Mouse (Mus musculus) WW6 (cell line): Measurements from ENCODE around the gene Trim2.
A peak's percentile ranks its signal among the peaks of the same experiment; 100 is the strongest.

ENCODE experiments used
- DNase-seq: peaks from one replicate; pipeline ENCODE4 v3.0.0-alpha.2; 2013; ENCODE audit warnings: low read depth, low spot score

Trim2 gene

GRCm38 (mm10) chr3:84324000-84324399, 17.3 kb upstream of the Trim2 start:
- no peak for DNase-seq

GRCm38 (mm10) chr3:84319504-84319903, 12.8 kb upstream of the Trim2 start:
- no peak for DNase-seq

- no peak for DNase-seq
These were observed 12.2 kb upstream of the Trim2 start for GRCm38 (mm10) chr3:84318865-84319264.

GRCm38 (mm10) chr3:84314651-84315191, 8.0 kb upstream of the Trim2 start:
- no peak for DNase-seq

- DNase-seq: no peak
These were observed 7.3 kb upstream of the Trim2 start for GRCm38 (mm10) chr3:84313801-84314541.

- peak; percentile 57 for DNase-seq
These were observed 6.5 kb upstream of the Trim2 start for GRCm38 (mm10) chr3:84313003-84313800.

- DNase-seq: no peak
These were observed 5.6 kb upstream of the Trim2 start for GRCm38 (mm10) chr3:84312326-84312725.

- no peak for DNase-seq
These were observed 839 bp upstream of the Trim2 start for GRCm38 (mm10) chr3:84307516-84307915.

- no peak for DNase-seq
These were observed 761 bp downstream of the Trim2 start for GRCm38 (mm10) chr3:84305722-84306510.

GRCm38 (mm10) chr3:84305010-84305692, 1.5 kb downstream of the Trim2 start:
- DNase-seq: peak; percentile 74

- no peak for DNase-seq
These were observed 2.2 kb downstream of the Trim2 start for GRCm38 (mm10) chr3:84304339-84305009.

- no peak for DNase-seq
These were observed 3.2 kb downstream of the Trim2 start for GRCm38 (mm10) chr3:84303395-84303949.

- no peak for DNase-seq
These were observed 4.4 kb downstream of the Trim2 start for GRCm38 (mm10) chr3:84302273-84302672.

- no peak for DNase-seq
These were observed 5.0 kb downstream of the Trim2 start for GRCm38 (mm10) chr3:84301674-84302073.

- DNase-seq: no peak
These were observed 8.5 kb downstream of the Trim2 start for GRCm38 (mm10) chr3:84298186-84298585.

GRCm38 (mm10) chr3:84296676-84297075, 10.0 kb downstream of the Trim2 start:
- DNase-seq: no peak

GRCm38 (mm10) chr3:84294734-84295133, 11.9 kb downstream of the Trim2 start:
- no peak for DNase-seq

- no peak for DNase-seq
These were observed 12.7 kb downstream of the Trim2 start for GRCm38 (mm10) chr3:84293666-84294595.

- DNase-seq: no peak
These were observed 14.4 kb downstream of the Trim2 start for GRCm38 (mm10) chr3:84292238-84292637.
